Mouse (Mus musculus): ENCODE measurements around the gene Timp2.
"Not testable (repeated sequence)": the region's sequence is repeated elsewhere in the genome, so short reads cannot be mapped to it uniquely, and the experiment has no call there.

Timp2 gene

GRCm38 (mm10) chr11:118333431-118333830 lies 22.1 kb downstream of the Timp2 start:
- no peak for DNase-seq (ENCODE audit: low spot score)

GRCm38 (mm10) chr11:118332376-118332775 lies 23.2 kb downstream of the Timp2 start:
- no peak for DNase-seq (ENCODE audit: low spot score)

DNA sequence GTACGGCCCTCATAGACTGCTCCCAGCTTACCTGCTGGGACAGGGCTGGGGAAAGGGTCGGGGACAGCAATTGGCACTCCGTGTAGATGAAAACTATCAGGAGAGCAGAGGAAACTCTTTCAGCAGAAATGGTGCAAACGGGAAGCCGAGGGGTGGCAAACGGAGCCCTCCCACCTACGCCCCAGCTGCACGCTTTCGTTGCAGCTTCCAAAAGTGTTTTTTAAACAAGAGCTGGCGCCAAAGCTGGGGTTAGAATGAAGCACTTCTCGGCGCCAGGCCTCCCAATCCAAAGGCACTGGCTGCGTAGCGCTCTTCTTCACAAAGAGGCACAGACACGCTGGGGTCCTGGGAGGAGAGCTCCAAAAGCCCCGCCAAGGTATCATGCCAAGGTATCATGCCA lies 24.8 kb downstream of the Timp2 start:
- no peak for DNase-seq (ENCODE audit: low spot score)

DNA sequence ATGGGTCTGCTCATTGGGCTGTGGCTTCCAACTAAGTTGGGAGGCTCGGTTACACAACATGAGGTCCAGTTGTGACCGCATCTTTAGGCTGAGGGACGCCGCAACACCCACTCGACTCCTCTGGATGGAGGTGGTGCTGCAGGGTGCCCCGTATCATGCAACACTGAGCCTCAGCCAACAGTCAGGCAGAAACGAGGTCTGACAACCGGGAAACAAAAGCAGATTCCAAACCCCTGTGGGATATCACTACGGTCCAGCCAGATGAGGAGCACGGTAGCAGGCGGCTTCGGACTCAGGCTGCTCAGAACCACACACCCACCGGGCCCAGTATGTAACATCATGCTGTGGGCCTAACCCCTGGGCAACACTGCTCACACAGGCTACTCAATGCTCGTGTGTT lies 25.2 kb downstream of the Timp2 start:
- DNase-seq (ENCODE audit: low spot score), result no peak

GRCm38 (mm10) chr11:118328947-118329346 lies 26.6 kb downstream of the Timp2 start:
- DNase-seq (ENCODE audit: low spot score), result no peak

GRCm38 (mm10) chr11:118328511-118328910 lies 27.0 kb downstream of the Timp2 start:
- no peak for DNase-seq (ENCODE audit: low spot score)

DNA sequence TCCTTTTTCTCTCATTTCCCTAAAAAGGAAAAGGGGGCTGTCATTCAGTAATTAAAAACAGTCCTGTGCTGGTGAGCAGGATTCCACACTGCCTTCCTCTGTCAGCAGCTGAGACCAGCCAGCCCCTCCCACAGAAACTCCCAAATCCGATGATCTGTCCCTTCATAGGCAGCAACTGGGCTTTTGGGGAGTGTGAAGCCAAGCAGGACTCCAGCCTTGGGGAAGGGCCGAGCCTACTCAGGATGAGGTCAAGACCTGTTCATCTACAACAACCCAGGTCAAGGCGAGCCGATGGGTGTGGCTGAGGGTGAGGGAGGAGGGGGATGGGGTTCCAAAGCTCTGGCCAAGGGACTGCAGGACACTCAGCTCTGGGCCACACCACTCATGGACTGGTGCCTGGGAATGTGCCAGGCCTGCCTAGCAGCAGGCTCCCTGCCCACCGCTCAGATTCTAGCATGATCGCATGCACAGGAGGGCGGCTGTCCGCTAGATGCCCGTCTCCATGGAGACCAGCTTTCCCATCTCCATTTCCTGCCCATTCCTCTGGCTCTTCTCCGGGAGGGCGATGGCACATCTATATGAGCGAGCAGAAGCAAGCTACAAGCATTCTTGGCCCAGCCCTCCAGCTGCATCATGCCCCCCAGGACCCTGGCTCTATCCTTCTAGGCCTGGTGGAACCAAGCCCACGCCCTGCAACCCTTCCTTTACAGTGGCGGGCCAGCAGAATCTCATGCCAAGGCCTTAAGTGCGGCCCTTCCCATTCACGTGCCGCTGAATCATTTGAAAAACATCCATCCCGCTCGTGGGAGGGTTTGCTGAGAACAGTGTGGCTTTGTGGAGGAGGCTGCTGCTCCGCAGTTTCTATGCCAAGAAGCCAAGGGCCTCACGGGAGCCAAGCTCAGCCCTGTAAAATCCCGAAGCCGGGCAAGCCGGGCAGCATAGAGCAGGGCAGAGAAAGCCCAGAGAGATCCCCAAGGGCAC lies 28.3 kb downstream of the Timp2 start:
- DNase-seq (ENCODE audit: low spot score), result no peak

DNA sequence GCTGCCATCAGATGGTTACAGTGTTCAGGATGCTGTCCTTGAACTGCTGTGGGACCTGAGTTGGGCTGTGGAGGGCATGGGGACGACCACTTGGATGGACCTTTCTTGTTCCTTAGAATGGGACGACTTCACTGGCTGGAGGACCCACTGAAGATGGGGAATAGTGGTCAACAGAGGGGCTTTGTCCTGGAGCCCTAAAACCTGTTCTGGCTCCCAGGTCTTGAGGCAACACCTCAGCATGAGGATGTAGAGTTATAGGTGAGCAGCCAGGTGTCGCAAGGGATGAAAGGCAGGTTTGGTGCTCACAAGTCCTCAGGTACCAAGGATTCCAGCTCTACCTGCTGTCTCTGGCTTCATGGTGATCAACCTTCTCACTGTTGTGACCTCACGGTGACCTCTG lies 29.0 kb downstream of the Timp2 start:
- DNase-seq (ENCODE audit: low spot score), result no peak

DNA sequence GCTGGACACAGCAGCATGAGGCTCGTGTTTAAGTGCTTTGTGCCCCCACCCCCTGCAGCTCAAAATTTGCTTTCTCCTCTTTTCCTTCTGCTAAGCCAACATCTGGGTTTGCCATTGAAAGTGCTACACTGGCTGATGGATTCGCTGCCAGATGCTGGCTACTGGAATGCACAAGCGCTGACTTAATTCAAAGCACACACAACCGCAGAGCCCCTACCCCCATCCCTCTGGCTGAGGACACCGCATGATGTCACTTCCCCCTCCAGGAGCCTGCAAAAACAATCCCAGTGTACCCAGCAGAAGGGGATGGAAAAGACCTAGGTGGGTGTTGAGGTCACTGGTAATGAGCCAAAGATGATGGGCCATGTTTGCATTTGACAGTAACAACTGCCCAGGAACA lies 31.0 kb downstream of the Timp2 start:
- DNase-seq (ENCODE audit: low spot score), result no peak

DNA sequence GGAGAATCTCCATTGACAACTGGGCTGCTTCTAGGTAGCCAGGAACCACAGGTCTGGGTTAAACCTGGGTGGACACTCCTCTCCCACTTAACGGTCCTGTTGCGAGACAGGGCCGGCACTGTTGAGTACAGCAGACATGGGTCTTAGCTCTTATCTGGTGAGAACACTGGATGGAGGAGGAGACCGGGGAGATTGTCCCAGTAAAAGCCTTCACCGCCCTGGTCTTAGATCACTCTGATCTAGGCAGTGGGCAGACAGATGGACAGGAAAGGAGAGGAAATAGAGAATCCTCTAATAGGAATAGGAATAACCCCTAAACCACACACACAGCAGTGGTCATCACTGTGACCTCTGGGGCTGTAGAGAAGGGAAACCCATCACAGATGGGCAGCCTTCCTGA lies 31.6 kb downstream of the Timp2 start:
- DNase-seq (ENCODE audit: low spot score), result no peak

- no peak for DNase-seq (ENCODE audit: low spot score)
Measured at GRCm38 (mm10) chr11:118322647-118323046, 32.9 kb downstream of the Timp2 start.

GRCm38 (mm10) chr11:118321971-118322370 lies 33.6 kb downstream of the Timp2 start:
- no peak for DNase-seq (ENCODE audit: low spot score)

DNA sequence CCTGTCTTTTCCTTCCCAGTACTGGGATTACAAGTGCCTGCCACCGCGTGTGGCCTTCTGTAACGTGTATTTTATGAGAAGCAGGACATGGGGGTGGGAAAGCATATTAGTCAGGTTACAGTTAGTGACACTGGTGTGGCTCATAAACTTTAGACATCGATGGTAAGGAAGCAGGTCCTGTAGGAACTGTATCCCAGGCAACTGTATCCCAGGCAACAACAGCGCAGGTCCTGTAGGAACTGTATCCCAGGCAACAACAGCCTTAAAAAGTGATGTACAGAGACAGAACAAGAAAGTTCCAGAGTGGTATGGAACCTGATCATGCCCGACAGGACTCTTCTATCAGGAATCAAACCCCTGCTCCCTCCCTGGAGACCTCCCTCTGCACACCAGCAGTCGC lies 34.0 kb downstream of the Timp2 start:
- no peak for DNase-seq (ENCODE audit: low spot score)

DNA sequence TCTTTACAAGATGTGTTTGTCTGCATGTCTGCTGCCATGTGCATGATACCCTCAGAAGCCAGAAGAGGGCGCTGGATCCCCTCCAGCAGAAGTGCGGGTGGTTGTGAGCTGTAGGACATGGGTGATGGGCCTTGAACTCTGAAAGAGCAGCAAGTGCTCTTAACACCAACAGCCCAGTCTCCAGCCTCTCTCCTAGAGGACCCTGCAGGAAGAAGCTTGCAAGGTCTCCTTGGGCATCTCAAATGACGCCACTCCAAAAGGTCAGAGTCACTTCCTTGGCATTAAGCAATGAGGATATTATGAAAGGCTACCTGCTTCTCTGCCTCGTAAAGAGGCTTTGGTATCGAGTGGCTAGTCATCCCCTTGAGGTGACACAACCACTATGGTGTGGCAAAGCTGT lies 36.9 kb downstream of the Timp2 start:
- DNase-seq (ENCODE audit: low spot score), result no peak

- no peak for DNase-seq (ENCODE audit: low spot score)
Measured at GRCm38 (mm10) chr11:118317129-118317528, 38.4 kb downstream of the Timp2 start.

GRCm38 (mm10) chr11:118316231-118316806 lies 39.2 kb downstream of the Timp2 start:
- no peak for DNase-seq (ENCODE audit: low spot score)

- DNase-seq (ENCODE audit: low spot score), result no peak
Measured at GRCm38 (mm10) chr11:118312132-118312723, 43.3 kb downstream of the Timp2 start.

DNA sequence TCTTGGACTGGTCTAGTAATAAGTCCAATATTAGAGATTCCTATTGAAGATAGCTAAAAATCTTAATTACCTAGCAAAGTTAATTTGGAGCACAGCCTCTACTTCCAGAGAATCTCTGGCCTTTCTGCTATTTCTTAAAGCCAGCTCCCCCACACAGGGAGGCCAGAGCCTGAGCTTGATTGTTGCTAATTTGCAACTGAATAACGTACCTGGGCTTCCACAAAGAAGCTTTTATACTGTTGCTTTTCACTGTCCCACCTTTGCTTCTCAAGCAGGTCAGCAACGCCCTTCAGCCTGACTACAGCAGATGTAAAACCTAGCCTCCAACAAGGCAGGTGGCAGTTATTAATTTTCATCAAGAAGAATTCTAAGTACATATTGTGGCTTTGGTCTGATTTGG lies 47.6 kb downstream of the Timp2 start:
- DNase-seq (ENCODE audit: low spot score), result not testable (repeated sequence)

- not testable (repeated sequence) for DNase-seq (ENCODE audit: low spot score)
Measured at GRCm38 (mm10) chr11:118303959-118304358, 51.6 kb downstream of the Timp2 start.

- no peak for DNase-seq (ENCODE audit: low spot score)
Measured at GRCm38 (mm10) chr11:118298810-118299209, 56.7 kb downstream of the Timp2 start.

GRCm38 (mm10) chr11:118297967-118298366 lies 57.6 kb downstream of the Timp2 start:
- DNase-seq (ENCODE audit: low spot score), result no peak

DNA sequence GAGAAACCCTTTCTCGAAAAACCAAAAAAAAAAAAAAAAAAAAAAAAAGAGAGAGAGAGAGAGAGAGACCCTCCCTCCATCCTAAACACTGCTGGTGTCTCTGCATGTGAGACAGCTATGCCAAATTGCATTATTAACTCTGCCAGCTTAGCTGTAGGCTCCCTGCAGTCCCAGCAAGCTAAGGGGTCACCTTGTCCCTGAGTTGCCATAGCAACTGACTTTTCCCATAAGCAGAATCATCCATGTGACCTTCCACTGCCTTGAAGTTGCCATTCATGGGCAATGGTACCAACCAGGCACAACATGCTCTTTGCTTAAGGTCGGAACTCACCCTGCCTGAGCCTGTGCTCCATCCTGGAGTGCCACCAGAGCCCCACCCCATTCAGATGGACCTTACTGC lies 60.5 kb downstream of the Timp2 start:
- DNase-seq (ENCODE audit: low spot score), result no peak

DNA sequence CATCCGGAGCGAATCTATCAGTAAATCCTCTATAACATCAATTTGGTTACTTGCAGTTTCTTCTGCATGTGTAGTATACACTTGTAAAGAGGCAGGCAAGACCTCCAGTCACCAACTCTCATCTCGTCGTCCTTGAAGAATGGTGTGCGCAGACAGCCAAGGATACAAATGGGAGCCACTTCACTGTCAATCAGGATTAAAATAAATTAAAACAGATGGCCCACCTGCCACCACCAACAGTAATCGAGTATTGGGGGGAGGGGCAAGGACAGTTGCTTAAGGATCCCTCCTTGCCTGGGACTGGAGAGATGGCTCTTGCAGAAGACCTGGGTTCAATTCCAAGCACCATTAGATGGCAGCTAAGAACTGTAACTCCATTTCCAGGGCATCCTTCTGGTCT lies 62.9 kb downstream of the Timp2 start:
- no peak for DNase-seq (ENCODE audit: low spot score)
